Mouse (Mus musculus) CH12.LX (cell line): ENCODE results near the gene Mctp2. TPM values are rescaled to one million over a fixed set of nuclear protein-coding genes. Genes with fewer than 3 reads are reported as not detected.

Source experiments
- DNase-seq: peaks from one replicate; pipeline ENCODE4 v3.0.0-alpha.2; 2013; ENCODE audit errors: extremely low read depth
- H3K27ac ChIP-seq: 2 replicates; pipeline ENCODE4 v1.5.1; 2012; ENCODE audit warnings: low read depth, mild to moderate bottlenecking, control low read depth, moderate library complexity; ENCODE audit not compliant: insufficient read depth
- H3K27me3 ChIP-seq: replicated peaks from 2 replicates; pipeline ENCODE3; 2012; ENCODE audit warnings: inconsistent platforms
- H3K36me3 ChIP-seq, 2 experiments: replicated peaks in 1 of 2; 2 replicates each; pipeline versions ENCODE3 to v1.6.1; 2012; ENCODE audit warnings: inconsistent platforms in 1 of 2, low read length in 1 of 2, mild to moderate bottlenecking in 1 of 2, mixed read lengths in 1 of 2, moderate library complexity in 1 of 2; ENCODE audit not compliant: control insufficient read depth in 1 of 2, insufficient read depth in 1 of 2
- H3K4me1 ChIP-seq, 2 experiments: 2 replicates each; pipeline ENCODE4 v1.6.1; 2012; ENCODE audit warnings: inconsistent platforms in 1 of 2, moderate library complexity in 1 of 2; ENCODE audit not compliant: insufficient read depth in 2 of 2, control insufficient read depth in 1 of 2
- H3K4me2 ChIP-seq: 2 replicates; pipeline ENCODE4 v1.6.1; 2012; ENCODE audit warnings: low read depth, mild to moderate bottlenecking, control low read depth; ENCODE audit not compliant: poor library complexity, insufficient read depth, severe bottlenecking
- H3K4me3 ChIP-seq, 3 experiments: fragments of 150-350 bp in 1 of 3; sonication (generic) in 1 of 3; replicated peaks in 1 of 3; 2 replicates each; pipeline versions ENCODE3 to v1.5.1; 2011 to 2012; ENCODE audit warnings: low read depth in 2 of 3, low read length in 2 of 3, mild to moderate bottlenecking in 2 of 3, moderate library complexity in 2 of 3, control low read depth in 1 of 3, improper control_type of control experiment in 1 of 3, inconsistent platforms in 1 of 3, mixed read lengths in 1 of 3; ENCODE audit not compliant: poor library complexity in 1 of 3
- H3K79me2 ChIP-seq: replicated peaks from 2 replicates; pipeline ENCODE4 v1.6.1; 2012; ENCODE audit warnings: mild to moderate bottlenecking, moderate library complexity; ENCODE audit not compliant: control insufficient read depth, poor library complexity, insufficient read depth, severe bottlenecking; ENCODE audit errors: extremely low read depth
- H3K9ac ChIP-seq: 2 replicates; pipeline ENCODE4 v1.6.1; 2012; ENCODE audit warnings: low read depth, mild to moderate bottlenecking, control low read depth, moderate library complexity; ENCODE audit not compliant: insufficient read depth
- H3K9me3 ChIP-seq: replicated peaks from 2 replicates; pipeline ENCODE3; 2012; ENCODE audit warnings: low read length, inconsistent platforms, mixed read lengths
- CHD1 ChIP-seq: IDR thresholded peaks from 2 replicates; pipeline ENCODE4 v1.6.1; 2012; ENCODE audit warnings: low read depth, low read length, improper control_type of control experiment, inconsistent platforms
- E2F4 ChIP-seq: IDR thresholded peaks from 2 replicates; pipeline ENCODE4 v1.6.1; 2011; ENCODE audit warnings: low read depth, low read length, improper control_type of control experiment; ENCODE audit not compliant: insufficient replicate concordance
- ELF1 ChIP-seq: IDR thresholded peaks from 2 replicates; pipeline ENCODE4 v1.6.1; 2014; ENCODE audit warnings: low read depth, mild to moderate bottlenecking, inconsistent platforms, low read length, improper control_type of control experiment
- EP300 ChIP-seq: IDR thresholded peaks from 2 replicates; pipeline ENCODE4 v1.6.1; 2011; ENCODE audit warnings: low read length, improper control_type of control experiment
- ETS1 ChIP-seq: conservative IDR thresholded peaks from 2 replicates; pipeline ENCODE4 v1.6.1; 2012; ENCODE audit warnings: low read depth, mild to moderate bottlenecking, inconsistent platforms, low read length, improper control_type of control experiment, moderate library complexity
- JUND ChIP-seq: conservative IDR thresholded peaks from 2 replicates; pipeline ENCODE4 v1.6.1; 2011; ENCODE audit warnings: low read depth, low read length, improper control_type of control experiment
- MAFK ChIP-seq: IDR thresholded peaks from 2 replicates; pipeline ENCODE4 v1.6.1; 2011; ENCODE audit warnings: low read length, improper control_type of control experiment; ENCODE audit not compliant: insufficient replicate concordance
- MAX ChIP-seq: IDR thresholded peaks from 2 replicates; pipeline ENCODE4 v1.6.1; 2011; ENCODE audit warnings: low read length, improper control_type of control experiment
- MEF2A ChIP-seq: IDR thresholded peaks from 2 replicates; pipeline ENCODE4 v1.6.1; 2014; ENCODE audit warnings: low read depth, mild to moderate bottlenecking, inconsistent platforms, low read length, improper control_type of control experiment, borderline replicate concordance
- NRF1 ChIP-seq: IDR thresholded peaks from 2 replicates; pipeline ENCODE4 v1.6.1; 2014; ENCODE audit warnings: low read depth, mild to moderate bottlenecking, inconsistent platforms, low read length, improper control_type of control experiment, moderate library complexity
- POLR2A ChIP-seq: IDR thresholded peaks from 2 replicates; pipeline ENCODE4 v1.6.1; 2011; ENCODE audit warnings: low read depth, mild to moderate bottlenecking, improper control_type of control experiment, low read length
- POLR2AphosphoS2 ChIP-seq: IDR thresholded peaks from 2 replicates; pipeline ENCODE4 v1.6.1; 2011; ENCODE audit warnings: low read depth, low read length, improper control_type of control experiment
- RCOR1 ChIP-seq: conservative IDR thresholded peaks from 2 replicates; pipeline ENCODE4 v1.6.1; 2012; ENCODE audit warnings: low read depth, mild to moderate bottlenecking, inconsistent platforms, low read length, improper control_type of control experiment
- SIN3A ChIP-seq: IDR thresholded peaks from 2 replicates; pipeline ENCODE4 v1.6.1; 2012; ENCODE audit warnings: low read length, improper control_type of control experiment, inconsistent platforms
- SMC3 ChIP-seq: IDR thresholded peaks from 2 replicates; pipeline ENCODE4 v1.6.1; 2011; ENCODE audit warnings: low read depth, low read length, improper control_type of control experiment
- TCF12 ChIP-seq: IDR thresholded peaks from 2 replicates; pipeline ENCODE4 v1.6.1; 2014; ENCODE audit warnings: low read depth, mild to moderate bottlenecking, inconsistent platforms, low read length, improper control_type of control experiment
- UBTF ChIP-seq: IDR thresholded peaks from 2 replicates; pipeline ENCODE4 v1.6.1; 2012; ENCODE audit warnings: low read depth, mild to moderate bottlenecking, inconsistent platforms, low read length, improper control_type of control experiment, moderate library complexity
- USF2 ChIP-seq: conservative IDR thresholded peaks from 2 replicates; pipeline ENCODE4 v1.6.1; 2011; ENCODE audit warnings: low read depth, low read length, improper control_type of control experiment
- ZC3H11A ChIP-seq: IDR thresholded peaks from 2 replicates; pipeline ENCODE4 v1.6.1; 2012; ENCODE audit warnings: low read depth, mild to moderate bottlenecking, inconsistent platforms, low read length, improper control_type of control experiment
- ZMIZ1 ChIP-seq: IDR thresholded peaks from 2 replicates; pipeline ENCODE4 v1.6.1; 2012; ENCODE audit warnings: low read depth, mild to moderate bottlenecking, inconsistent platforms, low read length, improper control_type of control experiment
- ZNF384 ChIP-seq: IDR thresholded peaks from 2 replicates; pipeline ENCODE4 v1.6.1; 2012; ENCODE audit warnings: low read depth, low read length, improper control_type of control experiment, inconsistent platforms
- dilution Hi-C: fragments of 300-500 bp; cut with MboI; formaldehyde crosslinking; loops from 2 replicates; pipeline ENCODE4 v1.14.3; 2020; ENCODE audit warnings: low sequenced_read_pairs; ENCODE audit not compliant: extremely low pct_unique_long_range_greater_than_20kb, extremely low pct_ligation_motif_present
- in situ Hi-C: fragments of 300-500 bp; cut with MboI; formaldehyde crosslinking; loops from 3 replicates; pipeline ENCODE4 v1.14.3; 2019; ENCODE audit warnings: low sequenced_read_pairs, low pct_ligation_motif_present, low pct_unique_long_range_greater_than_20kb, mixed read lengths
- polyA plus RNA-seq: library from polyadenylated mRNA; unstranded; fragments of >175 nt; gene quantifications from 2 replicates; pipeline ENCODE4 v1.2.1, GENCODE M21; 2012; ENCODE audit warnings: low read depth; ENCODE audit not compliant: insufficient read length
- total RNA-seq, 2 experiments: library from RNA; depleted of rRNA; stranded (reverse); fragments of 300-350 nt in 1 of 2; fragments of >200 nt in 1 of 2; gene quantifications; 2 replicates each; pipeline ENCODE4 v1.2.3; 2012 to 2014

Gene Mctp2
- total and polyA plus RNA-seq, 3 experiments = 0.23 to 0.48 (median 0.38) TPM

- H3K9me3 ChIP-seq = no peaks in the 10 kb centered on the region
- dilution Hi-C loops = no loop called here
Measured at GRCm38 (mm10) chr7:72071418-72072184, 234.8 kb downstream of the Mctp2 start.

DNA sequence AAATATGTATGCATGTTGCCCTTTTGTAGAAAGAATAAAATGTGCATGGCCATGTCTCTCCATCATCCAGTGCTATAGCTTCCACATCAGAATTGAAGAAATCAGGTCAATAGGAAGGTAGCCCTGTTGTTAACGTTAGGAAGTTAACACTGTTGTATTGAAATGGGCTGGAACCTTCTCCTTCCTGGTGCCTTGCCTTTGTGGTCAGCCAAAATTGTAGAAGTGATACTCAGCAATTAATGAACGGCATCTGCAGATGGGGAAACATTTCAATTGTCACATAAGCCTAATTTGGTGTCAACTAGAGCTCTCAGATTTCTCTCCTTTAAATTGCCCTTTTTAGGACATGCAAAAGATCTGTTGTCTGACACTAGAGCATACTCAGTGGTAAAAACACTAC, 238.0 kb downstream of the Mctp2 start:
- Histone ChIP-seq H3K4me1 (no peaks in the 10 kb centered on the region), H3K27ac (no peak overlapping the region), H3K79me2 (no peaks in the 10 kb centered on the region), H3K9ac (no peak overlapping the region), H3K9me3 (no peaks in the 10 kb centered on the region), H3K4me3 (no peak overlapping the region), H3K36me3 (no peaks in the 10 kb centered on the region), H3K27me3 (no peaks in the 10 kb centered on the region), H3K4me2 (no peak overlapping the region)
- in situ Hi-C loops (no loop called here), dilution Hi-C loops (no loop called here)
- TF ChIP-seq SMC3 = no peak
- TF ChIP-seq POLR2AphosphoS2 = no peak
- TF ChIP-seq E2F4 = no peak
- no peak for TF ChIP-seq JUND
- TF ChIP-seq USF2 = no peak
- no peak for TF ChIP-seq NRF1
- no peak for TF ChIP-seq ZMIZ1
- no peak for TF ChIP-seq ZNF384
- no peak for TF ChIP-seq ZC3H11A
- no peak for TF ChIP-seq EP300
- TF ChIP-seq TCF12 = no peak
- TF ChIP-seq RCOR1 = no peak
- no peak for TF ChIP-seq MAFK
- no peak for TF ChIP-seq CHD1
- no peak for TF ChIP-seq MAX
- TF ChIP-seq ETS1 = no peak
- no peak for TF ChIP-seq UBTF
- no peak for TF ChIP-seq MEF2A
- no peak for DNase-seq

More at GRCm38 (mm10) chr7:72071418-72072184, 234.8 kb downstream of the Mctp2 start:
- no peak overlapping the region for H3K4me2 ChIP-seq
- DNase-seq = no peak
- no peak overlapping the region for H3K27ac ChIP-seq
- no peak overlapping the region for H3K4me3 ChIP-seq
- in situ Hi-C loops = no loop called here
- H3K4me1 ChIP-seq = no peaks in the 10 kb centered on the region
- H3K79me2 ChIP-seq = no peaks in the 10 kb centered on the region
- no peak overlapping the region for H3K9ac ChIP-seq
- no peak for TF ChIP-seq POLR2AphosphoS2
- no peak for TF ChIP-seq RCOR1
- no peak for TF ChIP-seq SIN3A
- TF ChIP-seq EP300 = no peak
- TF ChIP-seq POLR2A = no peak
- TF ChIP-seq JUND = no peak
- no peak for TF ChIP-seq MAFK
- TF ChIP-seq ELF1 = no peak
- H3K36me3 ChIP-seq = no peaks in the 10 kb centered on the region
- no peaks in the 10 kb centered on the region for H3K27me3 ChIP-seq
